Mouse (Mus musculus) 3134 (cell line): Measurements from ENCODE around the gene Olfr638.
"Not testable (repeated sequence)": the region's sequence is repeated elsewhere in the genome, so short reads cannot be mapped to it uniquely, and the experiment has no call there.

Experiments used
- DNase-seq: peaks from one replicate; pipeline ENCODE4 v3.0.0-alpha.2; 2011; ENCODE audit warnings: low spot score; ENCODE audit not compliant: insufficient read length; ENCODE audit errors: extremely low read depth

Gene Olfr638

DNA sequence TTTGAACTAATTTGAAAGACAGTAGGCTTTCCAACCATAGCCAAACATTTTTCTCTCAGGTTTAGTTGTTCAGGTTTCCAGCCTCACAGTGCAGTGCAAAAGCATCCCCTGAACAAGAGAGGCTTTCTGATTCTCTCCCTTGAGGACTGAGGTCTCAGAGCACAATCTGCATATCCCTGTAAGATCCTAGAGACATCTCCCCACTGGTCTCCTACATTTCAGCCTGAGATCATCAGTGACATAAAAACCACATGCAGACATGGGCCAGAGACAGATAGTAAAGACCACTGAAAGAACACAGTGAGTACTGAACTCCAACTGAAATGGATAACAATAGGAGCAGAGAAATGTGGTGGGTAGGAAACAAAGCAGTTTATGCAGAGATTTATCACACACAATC is at the start of gene Olfr638:
Gene Olfr638, plus strand, starts transcription at position 301 of the 400 bp plus-strand sequence.
- no peak for DNase-seq

DNA sequence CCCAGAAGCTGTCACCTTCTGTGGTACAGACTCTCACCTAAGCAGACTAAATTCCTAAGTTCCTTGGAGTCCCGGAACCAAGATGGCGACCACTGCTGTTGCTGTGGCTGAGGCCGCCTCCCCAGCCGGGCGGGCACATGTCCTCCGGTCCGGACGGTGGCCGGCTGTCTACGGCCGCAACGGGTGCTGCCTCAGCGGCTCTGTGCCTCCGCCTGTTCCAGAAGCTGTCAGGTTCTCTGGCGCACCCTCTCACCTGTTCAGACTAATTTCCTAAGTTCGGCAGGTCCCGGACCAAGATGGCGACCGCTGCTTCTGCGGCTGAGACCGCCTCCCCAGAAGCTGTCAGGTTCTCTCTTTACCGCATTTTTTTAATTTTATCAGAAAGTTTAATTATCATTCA is 31.7 kb upstream of the Olfr638 start:
- not testable (repeated sequence) for DNase-seq

DNA sequence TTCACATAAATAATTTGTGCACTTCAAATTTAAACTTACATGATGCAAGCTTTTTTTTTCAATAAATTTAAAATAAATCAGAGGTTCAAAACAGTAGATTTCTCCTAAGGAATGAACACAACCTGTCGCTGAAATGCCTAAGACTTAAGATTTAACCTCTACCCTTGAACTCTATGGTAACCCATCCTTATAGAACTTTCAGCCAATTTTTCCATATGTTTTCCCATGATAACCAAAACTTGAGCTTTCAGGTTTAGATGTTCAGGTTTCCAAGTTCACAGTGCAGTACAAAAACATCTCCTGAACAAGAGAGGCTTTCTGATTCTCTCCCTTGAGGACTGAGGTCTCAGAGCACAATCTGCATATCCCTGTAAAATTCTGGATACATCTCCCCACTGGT is 27.7 kb upstream of the Olfr638 start, which contains the start of gene Olfr635:
Gene Olfr635, plus strand, starts transcription at position 301 of the 400 bp plus-strand sequence.
- DNase-seq: no peak

DNA sequence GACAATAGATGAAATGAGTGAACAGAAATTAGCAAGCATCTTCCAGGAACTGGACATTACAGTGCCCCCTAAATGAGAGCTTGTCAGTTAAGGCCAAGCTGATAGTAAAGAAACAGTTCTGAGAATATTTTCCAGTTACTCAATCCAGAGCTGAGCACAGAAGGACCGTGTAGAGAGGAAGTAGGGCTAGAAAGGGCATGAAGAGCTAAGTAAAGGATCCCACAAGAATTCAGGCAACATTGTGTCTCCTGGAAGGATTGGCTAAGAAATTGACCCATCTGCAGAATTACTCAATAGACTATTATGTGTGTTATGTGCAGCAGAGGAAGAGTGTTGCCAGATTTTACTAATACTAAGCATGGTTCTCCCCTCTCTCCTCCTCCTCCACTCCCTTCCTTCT is 26.8 kb upstream of the Olfr638 start:
- DNase-seq: no peak

DNA sequence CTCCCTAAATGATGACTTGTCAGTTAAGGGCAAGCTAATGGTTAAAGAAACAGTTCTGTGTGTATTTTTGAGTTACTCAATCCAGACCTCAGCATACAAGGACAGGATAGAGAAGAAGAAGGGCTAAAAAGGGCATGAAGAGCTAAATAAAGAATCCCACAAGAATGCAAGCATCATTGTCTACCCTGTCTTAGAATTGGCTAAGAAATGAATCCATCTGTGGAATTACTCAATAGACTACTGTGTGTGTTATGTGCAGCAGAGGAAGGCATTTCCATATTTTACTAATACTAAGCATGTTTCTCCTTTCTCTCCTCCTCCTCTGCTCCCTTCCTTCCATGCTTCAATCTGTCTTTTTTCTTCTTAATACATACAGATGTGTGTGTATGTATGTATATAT is 578 bp downstream of the Olfr638 start:
- no peak for DNase-seq

DNA sequence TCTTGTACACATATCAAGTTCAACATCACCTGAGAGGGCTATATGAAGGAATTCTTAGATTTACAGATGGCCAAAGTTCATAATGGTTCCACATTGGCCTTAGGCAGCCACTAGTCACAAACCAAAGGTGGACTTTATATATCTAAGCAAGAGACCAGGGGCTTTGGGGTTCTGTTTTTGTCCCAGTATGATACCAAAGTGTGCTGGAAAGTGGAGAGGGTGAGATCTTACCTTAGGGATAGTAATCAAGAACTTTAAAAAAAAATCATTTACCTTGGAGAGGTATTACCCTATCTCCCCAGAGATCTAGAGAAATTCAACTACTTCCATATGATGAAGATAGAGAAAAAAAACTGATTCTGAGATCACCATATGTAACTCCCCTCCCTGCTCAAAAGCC is 18.7 kb downstream of the Olfr638 start, which contains the start of gene Olfr639:
Gene Olfr639, minus strand, starts transcription at position 101 of the 400 bp plus-strand sequence.
- no peak for DNase-seq

DNA sequence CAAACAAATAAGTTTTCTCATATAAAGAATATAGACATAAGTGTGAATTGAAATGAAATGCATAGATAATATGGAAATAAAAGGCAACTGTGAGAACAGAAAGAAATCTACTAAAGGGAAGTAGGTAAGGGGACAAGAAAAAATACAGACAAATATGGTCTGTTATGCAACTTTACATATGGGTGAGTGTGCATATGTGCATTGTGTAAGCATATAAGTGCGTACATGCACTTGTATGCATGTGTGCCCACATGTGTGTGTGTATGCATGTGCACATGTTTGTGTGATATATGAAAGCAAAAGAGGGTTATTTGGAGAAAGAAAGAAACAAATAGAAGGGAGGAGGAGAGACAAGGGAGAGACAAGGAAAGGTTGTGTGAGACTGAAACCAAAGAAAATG is 20.4 kb downstream of the Olfr638 start:
- DNase-seq: no peak

DNA sequence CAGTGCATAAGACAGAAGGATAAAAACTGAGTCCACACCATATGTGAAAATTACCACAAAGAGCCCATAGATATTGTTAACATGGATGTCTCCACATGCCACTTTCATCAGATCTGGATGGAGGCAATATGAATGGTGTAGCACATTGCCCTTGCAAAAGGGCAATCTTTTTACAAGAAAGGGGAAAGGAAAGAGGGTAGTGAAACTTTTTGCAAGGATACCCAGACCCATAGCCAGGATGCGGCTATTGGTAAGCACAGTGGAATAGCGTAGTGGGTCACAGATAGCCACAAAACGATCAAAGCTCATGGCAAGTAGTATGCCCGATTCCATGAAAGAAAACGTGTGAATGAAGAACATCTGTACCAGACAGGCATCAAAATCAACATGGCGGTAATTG is 23.1 kb downstream of the Olfr638 start:
- no peak for DNase-seq

DNA sequence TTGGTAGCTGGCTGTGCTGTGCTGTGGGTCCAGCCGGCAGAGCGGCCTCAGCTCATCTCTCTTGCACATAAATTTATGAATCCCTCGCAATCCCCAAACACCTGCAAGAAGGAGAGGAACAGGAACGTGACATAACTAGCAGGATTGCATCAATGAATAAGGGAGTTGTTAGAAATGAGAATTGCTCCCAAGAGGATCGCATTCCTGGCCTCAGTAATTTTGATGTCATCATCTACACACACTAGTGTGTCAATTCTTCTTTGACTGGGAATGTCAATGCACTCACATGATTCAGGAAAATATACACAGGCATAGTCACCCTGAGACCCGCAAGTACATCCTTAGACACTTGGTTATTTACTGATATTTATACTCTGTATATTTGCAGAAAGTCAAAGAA is 26.9 kb downstream of the Olfr638 start, which contains the start of gene Olfr640:
Gene Olfr640, minus strand, starts transcription at position 101 of the 400 bp plus-strand sequence.
- DNase-seq: no peak

DNA sequence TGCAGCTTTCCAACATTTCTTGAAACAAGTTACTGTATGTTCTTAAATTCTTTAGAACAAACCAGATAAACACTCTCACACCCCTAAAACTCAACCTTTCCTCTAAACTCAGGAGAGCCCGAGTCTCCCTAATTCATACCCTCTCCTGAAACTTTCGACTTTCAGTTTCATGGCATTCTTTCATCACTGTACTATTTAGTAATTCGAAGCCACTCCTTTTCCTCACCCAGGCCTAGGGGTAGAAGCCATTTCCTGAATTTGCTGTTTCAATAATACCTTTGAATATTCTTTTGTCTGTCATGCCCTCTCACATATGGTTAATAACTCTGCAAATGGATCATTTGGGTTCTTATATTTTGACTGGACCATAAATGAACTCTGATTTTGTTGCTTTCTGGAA is 28.4 kb downstream of the Olfr638 start:
- DNase-seq: no peak

DNA sequence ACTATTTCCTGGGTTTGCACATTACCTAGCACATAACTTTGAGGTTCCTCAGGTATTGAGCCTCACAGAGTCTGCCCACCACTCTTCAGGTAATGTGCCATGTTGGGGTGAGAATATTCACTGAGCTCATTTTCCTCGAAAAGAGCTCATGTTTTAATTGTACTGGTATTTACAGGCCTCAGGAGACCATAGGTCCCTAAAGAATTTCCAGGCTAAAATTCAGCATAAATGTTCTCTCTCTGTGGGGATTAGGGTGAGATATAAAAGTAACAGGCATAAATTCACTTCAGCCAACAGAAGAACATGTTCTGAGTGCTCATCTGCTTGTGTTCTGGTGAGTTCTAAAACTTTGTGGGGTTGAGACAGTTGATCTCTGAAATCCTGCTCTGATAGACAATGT is 36.6 kb downstream of the Olfr638 start, which contains the start of gene Olfr641:
Gene Olfr641, plus strand, starts transcription at position 301 of the 400 bp plus-strand sequence.
- no peak for DNase-seq

DNA sequence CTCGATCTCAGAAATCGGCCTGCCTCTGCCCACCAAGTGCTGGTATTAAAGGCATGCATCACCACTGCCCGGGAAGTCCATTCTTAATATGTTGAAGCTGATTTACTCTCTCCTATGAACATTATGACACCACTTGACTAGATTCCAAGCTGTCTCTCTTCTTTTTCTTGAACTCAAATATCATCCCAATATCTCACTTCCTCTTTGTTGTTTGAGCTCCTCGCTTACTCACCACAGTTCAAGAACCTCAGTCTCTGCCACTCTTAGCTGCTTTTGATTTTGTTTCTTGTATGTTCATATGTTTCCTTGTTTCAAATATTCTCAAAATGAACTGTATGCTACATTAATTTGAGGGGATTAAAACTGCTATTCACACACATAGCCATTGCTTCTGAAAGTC is 52.2 kb downstream of the Olfr638 start:
- no peak for DNase-seq

DNA sequence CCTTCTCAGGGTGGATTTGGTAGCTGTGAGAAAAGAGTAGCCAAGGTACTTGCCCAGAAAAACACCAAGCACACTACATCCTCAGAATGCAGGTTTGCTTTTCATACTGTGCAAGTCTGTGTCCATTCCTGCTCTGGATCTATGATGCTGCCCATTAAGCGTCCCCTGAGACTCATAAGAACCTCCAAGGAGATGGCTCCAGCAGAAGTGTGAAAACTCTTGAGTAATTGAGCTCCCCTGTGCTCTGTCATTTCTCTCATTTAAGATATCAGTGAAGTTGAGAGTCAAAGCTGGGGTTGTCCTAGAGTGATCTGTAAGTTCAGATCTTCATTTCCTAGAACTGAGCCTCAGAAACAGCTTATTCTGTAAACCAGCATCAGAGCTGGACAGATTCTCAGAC is 54.0 kb downstream of the Olfr638 start, which contains the start of gene Olfr642:
Gene Olfr642, minus strand, starts transcription at position 101 of the 400 bp plus-strand sequence.
- DNase-seq: no peak
